Mouse (Mus musculus) bone marrow macrophage, adult 2 months (primary cell): ENCODE results near the gene Syde1. TPM values are rescaled to one million over a fixed set of nuclear protein-coding genes. Genes with fewer than 3 reads are reported as not detected.
"Not testable (repeated sequence)": the region's sequence is repeated elsewhere in the genome, so short reads cannot be mapped to it uniquely, and the experiment has no call there.

Source experiments
- H3K27ac ChIP-seq: 2 replicates; pipeline ENCODE4 v1.5.1; 2012; ENCODE audit warnings: low read depth, low read length; ENCODE audit not compliant: insufficient read depth
- H3K4me1 ChIP-seq: 2 replicates; pipeline ENCODE4 v1.6.1; 2012; ENCODE audit warnings: low read length; ENCODE audit not compliant: control insufficient read depth, insufficient read depth
- H3K4me3 ChIP-seq: 2 replicates; pipeline ENCODE4 v1.5.1; 2012; ENCODE audit warnings: mild to moderate bottlenecking, low read length, moderate library complexity; ENCODE audit not compliant: insufficient read depth
- CTCF ChIP-seq: IDR thresholded peaks from 2 replicates; pipeline ENCODE4 v1.5.1; 2012; ENCODE audit warnings: low read depth, mild to moderate bottlenecking, low read length, moderate library complexity
- POLR2A ChIP-seq: IDR thresholded peaks from 2 replicates; pipeline ENCODE4 v1.6.1; 2012; ENCODE audit warnings: mild to moderate bottlenecking, low read depth, low read length, borderline replicate concordance
- polyA plus RNA-seq: library from polyadenylated mRNA; stranded (reverse); fragments of >200 nt; gene quantifications from 2 replicates; pipeline ENCODE4 v1.2.4, GENCODE M21; 2012; ENCODE audit not compliant: missing spikeins, insufficient read depth, insufficient read length

Syde1 gene
- 0.28 and 0.32 TPM in 2 replicates for polyA plus RNA-seq

DNA sequence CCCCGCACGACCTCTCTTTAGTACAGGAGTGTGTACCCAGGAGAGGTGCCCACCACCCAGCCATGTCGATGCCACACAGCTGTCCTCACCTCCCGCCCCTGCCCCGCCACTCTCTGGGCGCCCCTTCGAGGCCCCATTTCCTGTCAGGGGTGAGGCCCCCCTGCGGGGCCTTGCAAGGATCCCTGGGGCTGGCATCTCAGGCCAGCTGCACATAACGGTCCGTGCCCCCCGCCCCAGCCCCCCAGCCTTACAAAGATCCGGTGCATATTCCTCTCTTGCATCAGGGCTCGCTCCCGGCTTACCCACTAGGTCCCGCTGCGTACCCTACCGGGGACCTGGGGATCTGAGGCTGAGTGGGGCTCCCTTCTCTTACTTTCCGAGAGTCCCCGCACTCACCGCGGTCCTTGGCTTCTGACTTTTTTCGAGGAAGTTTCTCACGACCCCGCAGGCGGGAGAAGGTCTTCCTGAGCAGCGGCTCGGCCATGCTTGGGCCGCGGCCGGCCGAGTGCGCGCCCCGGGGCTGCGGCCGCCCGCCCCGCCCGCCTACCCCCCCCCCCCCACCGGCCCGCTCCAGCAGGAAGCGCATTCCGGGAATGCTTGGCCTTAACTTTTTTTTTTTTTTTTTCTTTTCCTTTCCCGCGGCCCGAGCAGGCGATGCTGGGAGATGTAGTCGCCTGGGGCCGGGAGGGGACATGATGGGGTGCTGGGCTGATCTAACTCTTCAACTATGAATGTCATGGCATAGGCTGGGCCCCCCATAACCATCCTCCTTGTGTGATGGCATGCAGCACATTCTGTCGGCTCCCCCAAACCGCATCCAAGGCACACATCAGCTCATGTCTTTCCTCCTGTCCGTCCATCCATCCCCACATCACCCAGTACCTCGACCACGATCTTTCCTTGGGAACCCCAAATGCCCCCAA lies at the start of gene Syde1:
Gene Syde1, minus strand, starts transcription at position 559 of the 923 bp plus-strand sequence.
- H3K4me1 ChIP-seq = no peaks in the 10 kb centered on the region
- no peak within 1 kb of the TSS for H3K27ac ChIP-seq
- TF ChIP-seq POLR2A = no peak
- TF ChIP-seq CTCF = no peak
- H3K4me3 ChIP-seq = peak within 1 kb of the TSS; percentile 50

DNA sequence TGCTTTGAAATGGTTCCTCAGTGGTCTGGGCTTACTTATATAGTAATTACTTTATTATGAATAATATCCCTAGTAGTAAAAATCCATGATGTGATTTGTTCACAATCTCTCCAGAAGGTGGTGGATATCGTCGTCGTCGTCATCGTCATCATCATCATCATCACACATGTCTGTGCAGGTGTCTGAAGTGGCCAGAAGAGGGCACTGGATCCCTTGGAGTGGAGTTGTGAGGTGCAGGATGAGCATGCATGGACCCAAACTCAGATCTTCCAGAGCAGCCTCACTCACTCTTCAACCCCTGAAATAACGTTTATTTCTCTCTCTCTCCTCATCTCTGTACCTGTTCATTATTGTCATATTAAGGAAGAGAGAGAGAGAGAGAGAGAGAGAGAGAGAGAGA lies 40.5 kb upstream of the Syde1 start:
- H3K4me1 ChIP-seq = no peaks in the 10 kb centered on the region
- no peak overlapping the region for H3K27ac ChIP-seq
- no peak overlapping the region for H3K4me3 ChIP-seq
- TF ChIP-seq POLR2A (no peak), CTCF (no peak)

DNA sequence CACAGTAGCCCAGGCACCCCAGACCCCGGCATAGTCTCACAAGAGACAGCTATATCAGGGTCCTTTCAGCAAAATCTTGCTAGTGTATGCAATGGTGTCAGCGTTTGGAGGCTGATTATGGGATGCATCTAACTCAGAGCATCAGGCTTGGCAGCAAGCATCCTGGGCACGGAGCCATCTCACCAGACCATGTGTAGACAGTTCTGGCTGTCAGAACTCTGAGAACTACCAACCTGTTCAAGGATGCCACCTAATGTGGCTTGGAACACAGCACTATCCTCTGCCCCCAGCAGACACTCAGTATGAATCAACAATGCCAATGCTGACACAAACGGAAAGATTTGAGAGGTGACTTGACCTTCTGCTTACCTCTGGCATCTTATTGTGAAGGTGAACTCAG lies 38.4 kb upstream of the Syde1 start:
- TF ChIP-seq CTCF (no peak), POLR2A (no peak)
- no peak overlapping the region for H3K27ac ChIP-seq
- H3K4me3 ChIP-seq = no peak overlapping the region
- no peaks in the 10 kb centered on the region for H3K4me1 ChIP-seq

DNA sequence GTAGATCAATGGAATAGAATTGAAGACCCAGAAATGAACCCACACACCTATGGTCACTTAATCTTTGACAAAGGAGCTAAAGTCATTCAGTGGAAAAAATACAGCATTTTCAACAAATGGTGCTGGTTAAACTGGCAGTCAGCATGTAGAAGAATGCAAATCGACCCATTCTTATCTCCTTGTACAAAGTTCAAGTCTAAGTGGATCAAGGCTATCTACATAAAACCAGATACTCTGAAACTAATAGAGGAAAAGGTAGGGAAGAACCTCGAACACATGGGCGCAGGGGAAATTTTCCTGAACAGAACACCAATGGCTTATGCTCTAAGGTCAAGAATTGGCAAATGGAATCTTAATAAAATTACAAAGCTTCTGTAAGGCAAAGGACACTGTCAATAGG lies 31.4 kb upstream of the Syde1 start:
- H3K4me1 ChIP-seq, H3K27ac ChIP-seq: not testable (repeated sequence)

DNA sequence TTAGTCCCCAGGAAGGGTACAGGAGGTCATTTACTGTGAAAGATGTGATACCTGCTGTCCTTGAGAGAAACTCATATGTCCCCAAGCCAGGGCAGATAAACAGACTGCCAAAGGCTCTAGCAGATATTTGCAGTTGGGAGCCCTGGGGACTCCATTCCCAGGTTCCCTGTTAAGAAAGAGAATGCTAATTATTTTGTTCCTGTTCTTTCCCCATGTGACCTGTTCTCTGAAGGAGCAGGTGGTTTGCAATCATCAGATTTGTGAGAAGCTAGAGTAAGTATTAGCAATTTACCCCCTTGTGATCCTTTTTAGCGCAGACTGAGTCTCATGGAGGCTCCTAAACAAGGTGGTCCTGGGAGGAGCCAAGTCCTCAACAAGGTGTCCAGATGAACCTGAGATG lies 26.2 kb upstream of the Syde1 start, which contains the start of gene Olfr1357:
Gene Olfr1357, minus strand, starts transcription at position 101 of the 400 bp plus-strand sequence.
- Histone ChIP-seq H3K27ac (no peak within 1 kb of the TSS), H3K4me3 (no peak within 1 kb of the TSS), H3K4me1 (no peaks in the 10 kb centered on the region)
- TF ChIP-seq CTCF (no peak), POLR2A (no peak)

More for the DNA sequence above, 31.4 kb upstream of the Syde1 start:
- H3K4me3 ChIP-seq = not testable (repeated sequence)

DNA sequence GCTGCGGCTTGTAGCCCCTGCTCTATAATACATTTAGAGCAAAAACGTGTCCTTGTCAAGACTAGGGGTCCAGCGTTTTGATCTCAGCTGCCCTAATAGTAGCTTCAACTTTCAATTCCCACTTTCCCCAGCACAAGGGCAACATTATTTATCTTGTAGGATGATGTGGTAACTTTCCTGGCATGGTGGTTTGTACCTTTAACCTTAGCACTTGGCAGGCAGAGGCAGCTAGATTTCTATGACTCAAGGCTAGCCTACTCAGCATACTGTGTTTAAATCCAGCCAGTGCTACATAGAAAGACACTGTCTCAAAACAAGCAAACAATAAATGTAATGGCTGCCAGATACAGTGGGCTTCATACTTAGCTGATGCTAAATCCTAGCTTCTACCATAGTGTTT lies 15.8 kb upstream of the Syde1 start:
- no peak overlapping the region for H3K4me3 ChIP-seq
- no peak overlapping the region for H3K27ac ChIP-seq
- TF ChIP-seq POLR2A = no peak
- no peak for TF ChIP-seq CTCF
- no peaks in the 10 kb centered on the region for H3K4me1 ChIP-seq

DNA sequence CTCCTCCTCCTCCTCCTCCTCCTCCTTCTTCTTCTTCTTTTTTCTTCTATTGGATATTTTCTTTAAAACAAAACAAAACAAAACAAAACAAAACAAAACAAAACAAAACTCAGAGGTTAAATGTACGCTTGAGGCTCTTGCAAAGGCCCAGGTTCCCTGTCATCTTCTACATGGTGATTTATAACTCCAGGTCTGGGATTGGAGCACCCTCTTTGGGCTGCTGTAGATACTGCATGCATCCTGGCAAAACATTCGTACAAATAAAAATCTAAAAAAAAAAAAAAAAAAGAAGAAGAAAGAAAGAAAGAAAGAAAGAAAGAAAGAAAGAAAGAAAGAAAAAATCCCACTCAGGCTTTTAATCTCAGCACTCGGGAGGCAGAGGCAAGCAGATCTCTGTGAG lies 13.3 kb upstream of the Syde1 start:
- TF ChIP-seq POLR2A (no peak), CTCF (no peak)
- no peak overlapping the region for H3K27ac ChIP-seq

DNA sequence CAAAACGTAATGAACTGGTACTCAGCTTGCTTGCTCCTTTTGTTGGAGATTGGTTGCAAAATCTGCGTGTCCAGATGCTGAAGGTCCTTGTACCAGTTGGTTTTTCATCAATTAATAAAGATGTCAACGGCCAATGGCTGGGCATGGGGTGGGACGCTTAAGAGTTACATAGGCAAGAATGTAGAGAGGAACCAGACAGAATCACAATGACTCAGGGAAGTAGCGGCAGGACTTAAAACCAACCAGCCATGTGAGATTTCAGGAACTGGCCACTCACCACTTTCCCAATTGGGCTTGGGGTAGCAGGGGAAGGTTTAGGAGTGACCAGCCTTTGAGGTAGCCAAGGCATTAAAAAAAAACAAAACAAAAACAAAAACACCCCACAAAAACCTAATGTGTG lies 8.1 kb upstream of the Syde1 start:
- Histone ChIP-seq H3K4me3 (no peak overlapping the region), H3K4me1 (no peaks in the 10 kb centered on the region), H3K27ac (no peak overlapping the region)
- TF ChIP-seq POLR2A (no peak), CTCF (no peak)

More for the DNA sequence above, 13.3 kb upstream of the Syde1 start:
- Histone ChIP-seq H3K4me1 (no peaks in the 10 kb centered on the region), H3K4me3 (no peak overlapping the region)

DNA sequence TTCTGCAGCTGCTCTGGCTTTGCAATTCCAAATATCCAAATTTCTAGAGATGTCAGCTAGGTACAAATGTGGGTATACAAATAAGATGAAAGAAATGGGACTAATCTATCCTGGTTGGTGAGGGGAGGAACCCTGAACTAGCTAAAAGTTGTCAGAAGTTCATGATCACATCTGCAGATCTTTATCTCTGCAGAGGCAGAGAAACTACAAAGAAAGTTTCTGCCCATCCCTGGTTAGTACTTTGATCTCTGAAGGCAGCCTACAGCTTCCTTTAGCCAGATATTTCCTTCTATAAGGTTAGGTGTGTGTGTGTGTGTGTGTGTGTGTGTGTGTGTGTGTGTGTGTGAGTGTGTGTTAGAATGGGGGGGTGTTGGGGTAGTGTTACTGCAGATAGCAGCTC lies 2.8 kb upstream of the Syde1 start:
- Histone ChIP-seq H3K4me3 (no peak overlapping the region), H3K4me1 (no peaks in the 10 kb centered on the region), H3K27ac (no peak overlapping the region)
- TF ChIP-seq POLR2A (no peak), CTCF (no peak)

DNA sequence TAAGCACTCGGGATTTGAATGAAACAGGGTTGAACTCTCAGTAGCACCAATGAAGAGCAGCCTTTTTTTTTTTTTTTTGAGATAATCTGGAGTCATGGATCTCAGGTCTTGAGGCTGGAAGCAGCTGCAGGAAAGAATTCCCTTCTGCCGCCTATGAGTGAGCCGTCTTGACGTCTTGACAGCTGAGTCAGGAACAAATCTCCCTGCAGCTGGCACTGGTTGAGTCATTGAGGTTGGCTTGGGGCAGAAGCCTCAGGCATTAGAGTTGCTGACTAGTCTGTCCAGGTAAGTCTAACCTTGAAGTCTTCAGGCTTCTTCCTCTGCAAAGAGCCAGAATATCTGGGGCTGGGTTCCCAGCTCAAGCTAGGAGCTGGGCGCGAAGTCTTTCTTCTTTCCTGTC lies 2.4 kb upstream of the Syde1 start:
- no peak overlapping the region for H3K4me3 ChIP-seq

More for the DNA sequence above, 2.4 kb upstream of the Syde1 start:
- Histone ChIP-seq H3K4me1 (no peaks in the 10 kb centered on the region), H3K27ac (no peak overlapping the region)
- TF ChIP-seq CTCF = no peak
- no peak for TF ChIP-seq POLR2A
